1 mouse cellular context compared by ENCODE assay signal in the genomic region with DNA sequence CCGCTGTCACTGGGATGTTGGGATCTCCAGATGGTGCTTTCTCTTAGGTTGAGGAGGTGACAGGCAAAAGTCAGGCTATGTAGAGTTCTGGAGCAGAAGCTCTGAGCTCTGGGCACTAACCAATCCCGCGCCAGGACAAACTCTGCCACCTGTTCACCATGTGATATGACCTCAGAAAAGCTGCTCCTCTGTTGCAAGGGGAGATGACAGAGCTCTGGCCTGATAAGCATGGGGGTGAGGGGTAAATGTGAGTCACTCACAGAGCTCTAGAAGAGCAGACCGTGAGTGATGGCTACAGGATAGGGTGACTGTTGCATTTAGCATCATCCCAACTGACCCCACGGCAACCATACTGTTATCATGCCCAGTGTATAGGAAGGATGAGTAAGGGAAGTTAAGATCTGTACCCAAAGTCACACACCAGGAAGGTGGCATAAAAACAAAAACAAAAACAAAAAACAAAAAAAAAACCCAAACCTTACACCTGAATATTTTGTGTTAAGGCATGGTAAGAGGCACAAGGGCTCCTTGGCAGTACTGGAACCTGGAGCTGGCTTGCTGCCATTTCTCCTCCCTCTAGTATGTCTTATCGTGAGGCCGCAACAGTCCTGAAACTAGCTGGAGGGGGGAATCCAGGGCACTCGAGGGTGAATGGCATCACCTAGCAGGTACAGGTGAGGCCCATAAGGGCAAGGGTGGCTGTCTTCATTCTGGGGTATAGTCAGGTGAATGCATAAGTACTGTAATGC.
A peak's percentile ranks its signal among the peaks of the same experiment; 100 is the strongest.
TF ChIP-seq lines count a peak whose summit lies in the region.

No protein-coding gene starts in this region.

TF ChIP-seq in MEL, 35 proteins besides CTCF, POLR2A, EP300 and RAD21 (continued from another document):
- TF ChIP-seq BHLHE40 (IDR thresholded peaks at IDR 0.05; ENCODE audit: borderline replicate concordance, low read depth, low read length) (peak; percentile 57; the same call in 1 of the 2 replicates), JUND (IDR thresholded peaks at IDR 0.05; ENCODE audit: low read depth, low read length) (peak; percentile 77; the same call in 1 of the 2 replicates), MYC (IDR thresholded peaks at IDR 0.05; ENCODE audit: low read depth, low read length) (peak; percentile 76), USF1 (IDR thresholded peaks at IDR 0.05; ENCODE audit: low read depth, low read length) (peak; percentile 72), MAX (IDR thresholded peaks at IDR 0.05; ENCODE audit: low read length) (peak; percentile 84; the same call in 1 of the 2 replicates), MAZ (IDR thresholded peaks at IDR 0.05; ENCODE audit: low read depth, low read length) (peak; percentile 88), NELFE (IDR thresholded peaks at IDR 0.05; ENCODE audit: low read depth, low read length) (peak; percentile 41; the same call in 1 of the 2 replicates), MAFK (IDR thresholded peaks at IDR 0.05; ENCODE audit: borderline replicate concordance, low read depth, low read length) (no peak), KAT2A (conservative IDR thresholded peaks at IDR 0.05; ENCODE audit: low read depth, low read length) (no peak)
TF ChIP-seq in MEL: peak in this region for 21.
